Mouse (Mus musculus) midbrain, embryonic 11.5 days (tissue): ENCODE measurements at regions not wholly inside any gene's neighbourhood (a gene's known extent, or its start where the extent isn't known, plus 50 kb on each side); places are given as distances from the start of the nearest gene placed in this dataset.
A peak's percentile ranks its signal among the peaks of the same experiment; 100 is the strongest.

Experiments
- ATAC-seq: fragments of 200-750 bp; cut with Nextera tagmentation; 2 replicates; pipeline ENCODE4 v1.8.0; 2017; ENCODE audit warnings: moderate TSS enrichment, moderate library complexity; ENCODE audit not compliant: low FRiP score
- DNase-seq: peaks from one replicate; pipeline ENCODE4 v3.0.0; 2015; ENCODE audit warnings: low spot score; ENCODE audit errors: missing footprints
- H3K27ac ChIP-seq: fragments of 300-500 bp; sonication (generic); 2 replicates; pipeline ENCODE4 v1.5.1; 2014; ENCODE audit warnings: low read depth, low read length
- H3K27me3 ChIP-seq: fragments of 300-500 bp; sonication (generic); 2 replicates; pipeline ENCODE4 v1.6.1; 2014; ENCODE audit warnings: mild to moderate bottlenecking, low read length, moderate library complexity, mixed read lengths; ENCODE audit not compliant: control insufficient read depth, insufficient read depth
- H3K36me3 ChIP-seq: fragments of 300-500 bp; sonication (generic); 2 replicates; pipeline ENCODE4 v1.6.1; 2014; ENCODE audit warnings: mild to moderate bottlenecking, low read length, moderate library complexity, mixed read lengths; ENCODE audit not compliant: control insufficient read depth, insufficient read depth
- H3K4me1 ChIP-seq: fragments of 300-500 bp; sonication (generic); 2 replicates; pipeline ENCODE4 v1.6.1; 2014; ENCODE audit warnings: low read length; ENCODE audit not compliant: control insufficient read depth, insufficient read depth
- H3K4me2 ChIP-seq: fragments of 300-500 bp; sonication (generic); 2 replicates; pipeline ENCODE4 v1.6.1; 2014; ENCODE audit warnings: mild to moderate bottlenecking, moderate library complexity
- H3K4me3 ChIP-seq: fragments of 300-500 bp; sonication (generic); 2 replicates; pipeline ENCODE4 v1.5.1; 2014; ENCODE audit warnings: low read depth, low read length
- H3K9ac ChIP-seq: fragments of 300-500 bp; sonication (generic); 2 replicates; pipeline ENCODE4 v1.6.1; 2014; ENCODE audit warnings: low read length
- H3K9me3 ChIP-seq: fragments of 300-500 bp; sonication (generic); 2 replicates; pipeline ENCODE4 v1.6.1; 2016; ENCODE audit warnings: low read length; ENCODE audit not compliant: control insufficient read depth
- WGBS: fragments of 180-500 bp; shearing (Covaris S2); extraction: QIAGEN DNeasy Blood & Tissue Kit; methylation state at CpG from one replicate; pipeline ENCODE4 v1.1.7; 2014; 5-methylcytosine and 5-hydroxymethylcytosine counted together

DNA sequence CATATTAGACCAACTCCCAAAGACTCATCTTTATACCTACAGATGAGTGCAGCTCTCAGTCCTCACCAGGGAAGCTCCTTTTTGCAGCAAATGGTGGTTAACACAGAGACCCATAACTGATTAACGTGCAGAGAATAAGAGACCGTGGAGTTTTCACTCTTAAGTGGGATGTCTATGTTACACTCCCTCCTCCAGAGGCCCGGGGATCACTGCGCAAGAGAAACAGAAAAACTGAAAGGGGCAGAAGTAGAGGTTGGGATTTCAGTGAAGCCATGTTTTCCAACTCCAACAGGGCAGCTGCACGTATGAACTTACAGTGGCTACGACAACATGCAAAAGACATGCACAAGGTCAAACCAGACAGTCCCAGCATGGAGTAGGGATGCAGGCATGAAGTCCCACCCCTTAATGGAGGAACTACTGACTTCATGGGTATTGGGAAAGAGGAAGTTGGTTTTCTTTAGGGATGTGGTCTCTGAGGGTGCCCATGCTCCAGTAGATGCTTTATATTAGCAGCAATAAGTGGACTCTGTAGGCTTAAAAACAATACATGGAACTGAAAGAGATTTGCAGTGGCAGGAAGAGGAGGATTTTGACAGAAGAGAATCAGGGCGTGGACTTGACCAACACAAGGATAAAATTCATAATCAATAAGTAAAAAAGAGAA lies 80.8 kb upstream of the Rai14 start:
- Histone ChIP-seq H3K27me3 (no peaks in the 10 kb centered on the region), H3K9ac (no peak overlapping the region), H3K27ac (no peak overlapping the region), H3K36me3 (no peaks in the 10 kb centered on the region), H3K4me2 (no peak overlapping the region), H3K4me1 (no peaks in the 10 kb centered on the region), H3K9me3 (no peaks in the 10 kb centered on the region), H3K4me3 (no peak overlapping the region)
- peak; percentile 72 for DNase-seq
- WGBS: 93% methylated on average over 7 of the region's 7 CpGs
- ATAC-seq: no peak

GRCm38 (mm10) chr15:10799656-10800055 lies 85.2 kb upstream of the Rai14 start:
- ATAC-seq: no peak
- H3K36me3 ChIP-seq: no peaks in the 10 kb centered on the region
- no peak overlapping the region for H3K4me3 ChIP-seq
- no peak for DNase-seq
- H3K4me2 ChIP-seq: no peak overlapping the region
- no peaks in the 10 kb centered on the region for H3K4me1 ChIP-seq
- no peak overlapping the region for H3K9ac ChIP-seq
- H3K9me3 ChIP-seq: no peaks in the 10 kb centered on the region
- H3K27ac ChIP-seq: no peak overlapping the region
- H3K27me3 ChIP-seq: no peaks in the 10 kb centered on the region

DNA sequence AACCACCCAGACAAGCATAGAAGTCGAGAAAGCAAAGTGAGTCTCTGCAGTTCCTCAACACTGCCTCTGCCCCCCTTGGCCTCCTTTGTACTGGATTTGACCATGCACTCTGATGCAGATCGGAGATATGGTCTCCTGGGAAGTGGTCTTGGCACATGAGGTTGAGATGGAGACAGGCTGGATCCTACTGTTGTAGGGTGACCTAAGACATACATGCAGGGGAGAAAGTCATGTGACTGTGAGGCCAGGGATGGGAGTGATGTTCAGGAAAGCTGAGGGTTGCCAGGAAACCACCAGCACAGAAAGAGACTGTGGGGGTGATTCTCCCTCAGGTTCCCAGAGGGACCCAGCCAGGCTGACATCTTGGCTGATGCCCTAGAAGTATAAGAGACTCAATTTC lies 99.8 kb upstream of the Rai14 start:
- no peak overlapping the region for H3K4me2 ChIP-seq
- DNase-seq (no peak), ATAC-seq (no peak)
- H3K27me3 ChIP-seq: no peaks in the 10 kb centered on the region
- no peaks in the 10 kb centered on the region for H3K4me1 ChIP-seq
- 85% methylated on average over 2 of the region's 2 CpGs for WGBS
- no peak overlapping the region for H3K27ac ChIP-seq
- H3K36me3 ChIP-seq: no peaks in the 10 kb centered on the region
- no peak overlapping the region for H3K9ac ChIP-seq
- no peak overlapping the region for H3K4me3 ChIP-seq
- H3K9me3 ChIP-seq: no peaks in the 10 kb centered on the region

- no peaks in the 10 kb centered on the region for H3K36me3 ChIP-seq
- WGBS: 72% methylated on average over 7 of the region's 7 CpGs
- ATAC-seq: no peak
- H3K27me3 ChIP-seq: no peaks in the 10 kb centered on the region
- H3K4me1 ChIP-seq: no peaks in the 10 kb centered on the region
- H3K9ac ChIP-seq: no peak overlapping the region
- no peaks in the 10 kb centered on the region for H3K9me3 ChIP-seq
- no peak overlapping the region for H3K27ac ChIP-seq
- H3K4me3 ChIP-seq: no peak overlapping the region
- DNase-seq: no peak
- no peak overlapping the region for H3K4me2 ChIP-seq
These were observed 100.3 kb upstream of the Rai14 start for GRCm38 (mm10) chr15:10814709-10815108.

GRCm38 (mm10) chr15:10816213-10816621 lies 101.8 kb upstream of the Rai14 start:
- 89% methylated on average over 3 of the region's 3 CpGs for WGBS
- ATAC-seq: no peak
- H3K36me3 ChIP-seq: no peaks in the 10 kb centered on the region
- H3K4me3 ChIP-seq: no peak overlapping the region
- H3K9me3 ChIP-seq: no peaks in the 10 kb centered on the region
- no peak overlapping the region for H3K4me2 ChIP-seq
- no peaks in the 10 kb centered on the region for H3K4me1 ChIP-seq
- H3K27me3 ChIP-seq: no peaks in the 10 kb centered on the region
- H3K9ac ChIP-seq: no peak overlapping the region
- DNase-seq: no peak
- no peak overlapping the region for H3K27ac ChIP-seq

DNA sequence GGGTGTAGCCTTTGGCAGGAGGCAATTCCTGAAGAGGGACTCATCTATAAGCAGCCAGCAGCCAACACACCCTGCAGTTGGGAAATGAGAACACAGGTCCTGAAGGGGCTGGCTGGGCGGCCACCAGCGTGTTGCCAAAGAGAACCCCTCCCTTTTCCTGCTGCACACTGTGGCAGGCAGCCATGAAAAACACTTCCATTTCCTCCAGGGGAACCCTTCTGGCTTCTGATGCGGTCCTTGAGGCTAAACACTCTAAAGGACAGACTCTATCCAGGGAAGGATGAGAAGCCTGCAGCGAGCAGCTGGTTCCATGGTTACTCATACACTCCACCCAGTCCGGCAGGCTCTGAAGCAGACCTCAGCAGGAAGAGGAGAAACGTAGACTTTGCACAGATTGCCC lies 103.8 kb upstream of the Rai14 start:
- no peaks in the 10 kb centered on the region for H3K27me3 ChIP-seq
- no peaks in the 10 kb centered on the region for H3K9me3 ChIP-seq
- no peak overlapping the region for H3K27ac ChIP-seq
- no peaks in the 10 kb centered on the region for H3K36me3 ChIP-seq
- ATAC-seq (no peak), DNase-seq (no peak)
- 73% methylated on average over 6 of the region's 6 CpGs for WGBS
- H3K4me1 ChIP-seq: no peaks in the 10 kb centered on the region
- H3K4me2 ChIP-seq: no peak overlapping the region
- H3K9ac ChIP-seq: no peak overlapping the region
- no peak overlapping the region for H3K4me3 ChIP-seq

DNA sequence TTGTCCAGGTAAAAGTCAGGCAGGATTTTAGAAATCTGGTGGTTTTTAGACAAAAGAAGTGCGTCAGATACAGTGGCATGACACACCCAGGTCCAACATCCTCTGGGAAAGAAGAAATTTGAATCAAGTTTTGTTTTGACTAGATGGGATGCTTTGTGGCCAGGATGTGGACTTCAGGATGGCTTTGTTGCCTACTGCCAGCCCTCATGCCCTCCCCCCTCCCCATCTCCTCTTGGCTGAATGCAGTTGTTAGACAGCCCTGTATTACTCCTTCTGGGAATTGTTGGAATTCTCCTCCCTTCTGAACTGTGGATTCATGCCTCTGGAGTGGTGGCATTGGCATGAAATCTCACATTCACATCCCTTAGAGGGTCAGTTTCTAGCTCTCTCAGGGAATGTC lies 104.3 kb upstream of the Rai14 start:
- 100% methylated on average over 1 of the region's 1 CpGs for WGBS
- Histone ChIP-seq H3K36me3 (no peaks in the 10 kb centered on the region), H3K4me2 (no peak overlapping the region), H3K9me3 (no peaks in the 10 kb centered on the region), H3K4me3 (no peak overlapping the region), H3K27ac (no peak overlapping the region), H3K4me1 (no peaks in the 10 kb centered on the region), H3K9ac (no peak overlapping the region), H3K27me3 (no peaks in the 10 kb centered on the region)
- DNase-seq: no peak
- ATAC-seq: no peak

DNA sequence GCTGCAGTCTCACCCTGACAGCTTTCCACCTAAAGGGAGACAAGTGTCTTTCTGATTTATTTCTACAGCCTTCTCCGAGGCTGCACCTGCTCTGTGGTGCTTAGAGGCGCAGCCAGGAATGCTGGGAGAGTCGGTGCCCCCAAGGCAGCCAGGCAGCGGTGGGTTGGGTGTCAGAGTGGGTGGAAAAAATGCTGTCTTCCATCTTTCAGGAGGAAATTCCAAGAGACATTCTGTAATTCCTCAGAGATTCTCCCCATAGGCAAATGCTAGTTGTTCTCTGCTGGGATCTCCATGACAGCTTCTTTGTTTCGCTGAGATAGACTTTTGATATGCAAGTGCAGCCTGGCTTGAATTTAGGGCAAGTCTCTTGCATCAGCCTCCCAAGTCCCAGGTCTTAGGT lies 109.5 kb upstream of the Rai14 start:
- WGBS: 85% methylated on average over 5 of the region's 5 CpGs
- H3K27me3 ChIP-seq: no peaks in the 10 kb centered on the region

DNA sequence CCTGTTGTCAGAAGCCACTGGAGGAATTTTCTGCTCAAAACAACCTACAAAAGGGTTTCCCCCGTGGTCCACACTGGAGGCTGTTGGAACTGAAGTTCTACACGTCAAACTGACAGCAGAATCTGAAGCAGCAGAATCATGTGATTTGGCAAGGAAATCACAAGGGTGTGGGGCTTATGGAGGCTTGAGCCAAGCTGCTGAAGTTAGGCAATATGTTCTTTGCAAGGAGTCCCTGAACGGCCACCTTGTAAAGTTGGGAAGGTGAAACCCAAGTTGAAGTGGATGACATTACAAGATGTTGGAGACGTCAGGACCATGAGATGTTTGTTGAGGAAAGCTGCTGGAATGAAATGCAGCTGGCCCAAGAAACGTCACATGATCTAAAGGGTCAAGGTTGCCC lies 115.2 kb upstream of the Rai14 start:
- no peak for ATAC-seq
- WGBS: 87% methylated on average over 5 of the region's 5 CpGs
- H3K36me3 ChIP-seq: no peaks in the 10 kb centered on the region

More for the DNA sequence above, 109.5 kb upstream of the Rai14 start:
- Histone ChIP-seq H3K27ac (no peak overlapping the region), H3K9me3 (no peaks in the 10 kb centered on the region), H3K36me3 (no peaks in the 10 kb centered on the region), H3K4me2 (no peak overlapping the region), H3K9ac (no peak overlapping the region), H3K4me1 (no peaks in the 10 kb centered on the region), H3K4me3 (no peak overlapping the region)
- DNase-seq: no peak
- ATAC-seq: no peak

More for the DNA sequence above, 115.2 kb upstream of the Rai14 start:
- H3K9ac ChIP-seq: no peak overlapping the region
- H3K27ac ChIP-seq: no peak overlapping the region
- DNase-seq: no peak
- no peak overlapping the region for H3K4me3 ChIP-seq
- no peaks in the 10 kb centered on the region for H3K4me1 ChIP-seq
- H3K9me3 ChIP-seq: no peaks in the 10 kb centered on the region
- H3K27me3 ChIP-seq: no peaks in the 10 kb centered on the region
- H3K4me2 ChIP-seq: no peak overlapping the region
